Mouse (Mus musculus) small intestine, adult 2 months (tissue): Measurements from ENCODE around the gene Ankrd11.

ENCODE experiments used
- CTCF ChIP-seq: fragments of 200-500 bp; IDR thresholded peaks from 2 replicates; pipeline ENCODE4 v1.5.1; 2012; ENCODE audit warnings: low read depth, mild to moderate bottlenecking, control low read depth, inconsistent platforms, low read length, moderate library complexity, mixed read lengths; ENCODE audit not compliant: insufficient replicate concordance, insufficient read length; ENCODE audit errors: extremely low read depth
- POLR2A ChIP-seq: fragments of 200-500 bp; IDR thresholded peaks from 2 replicates; pipeline ENCODE4 v1.6.1; 2012; ENCODE audit warnings: low read depth, mild to moderate bottlenecking, control low read depth, inconsistent platforms, low read length, moderate library complexity

DNA sequence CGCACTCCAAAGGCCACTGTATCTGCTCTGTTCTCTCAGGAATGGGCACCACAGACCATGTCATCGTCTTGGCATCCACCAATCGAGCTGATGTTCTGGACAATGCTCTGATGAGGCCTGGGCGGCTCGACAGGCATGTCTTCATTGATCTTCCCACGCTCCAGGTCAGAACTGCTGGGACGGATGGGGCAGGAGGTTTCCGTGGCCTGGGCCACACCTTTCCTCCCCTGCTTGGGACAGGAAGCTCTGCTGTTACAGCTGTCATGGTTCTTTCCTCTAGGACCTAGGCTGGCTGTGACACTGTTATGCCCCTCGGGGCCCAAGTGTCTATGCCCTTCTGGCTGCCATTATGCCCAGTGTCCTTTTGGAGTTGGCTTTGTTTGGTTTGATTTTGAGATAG lies 45.2 kb upstream of the Ankrd11 start:
- TF ChIP-seq CTCF (no peak), POLR2A (no peak)
